Mouse (Mus musculus): ENCODE data around the gene Dennd1a.

DNA sequence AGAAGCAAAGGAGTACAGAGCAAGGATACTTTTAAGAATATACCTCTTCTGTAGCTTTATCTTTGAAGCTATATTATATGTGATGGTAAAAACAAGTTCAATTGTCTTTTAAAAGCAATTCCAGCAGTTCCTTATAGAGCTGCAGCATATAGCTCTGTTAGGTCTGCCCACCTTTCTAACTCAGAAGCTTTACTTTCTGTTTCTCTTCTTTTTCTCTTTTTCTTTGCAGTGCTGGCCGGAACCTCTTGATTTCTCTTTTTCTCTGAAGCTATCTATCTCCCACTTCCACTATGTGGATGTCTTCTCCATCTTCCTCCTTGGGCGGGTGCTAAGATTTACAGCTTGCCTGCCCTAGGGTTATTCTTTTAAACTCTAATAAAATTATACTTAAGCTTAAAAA lies 12.2 kb downstream of the Dennd1a start:
- TF ChIP-seq CTCF (IDR thresholded peaks at IDR 0.05; ENCODE audit: control insufficient read depth, insufficient read depth, insufficient read length): no peak
- no peak for TF ChIP-seq MAX (IDR thresholded peaks at IDR 0.05)
- TF ChIP-seq USF1 (IDR thresholded peaks at IDR 0.05; ENCODE audit: low read depth): no peak

Data from C2C12 (cell line).